Mouse (Mus musculus) frontal cortex, adult 2 months (tissue): ENCODE measurements at regions not wholly inside any gene's neighbourhood (a gene's known extent, or its start where the extent isn't known, plus 50 kb on each side); places are given as distances from the start of the nearest gene placed in this dataset.
"Not testable (repeated sequence)": the region's sequence is repeated elsewhere in the genome, so short reads cannot be mapped to it uniquely, and the experiment has no call there.

Experiments used
- DNase-seq, 2 experiments: peaks; one replicate each; pipeline ENCODE4 v3.0.0; 2022; ENCODE audit warnings: low spot score in 1 of 2; ENCODE audit errors: extremely low spot score in 1 of 2

DNA sequence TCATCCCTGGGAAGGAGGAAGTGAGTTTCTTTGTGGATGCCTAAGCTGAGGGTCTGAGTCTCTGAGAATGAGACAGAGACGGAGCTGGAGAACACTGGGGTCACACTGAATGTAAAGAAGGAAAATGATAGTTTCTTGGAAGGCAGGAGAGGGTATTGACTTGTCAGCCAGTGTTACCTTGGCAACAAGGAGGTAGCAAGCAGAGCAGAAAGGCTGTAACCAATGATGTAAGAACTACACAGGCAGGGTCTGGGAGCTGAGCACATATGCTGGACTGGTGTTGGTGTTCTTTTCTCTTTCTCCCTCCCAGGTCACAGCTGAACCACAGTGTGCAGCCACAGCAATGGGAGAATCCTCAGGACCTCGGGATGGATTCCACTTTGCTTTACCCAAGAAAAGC is 75.5 kb upstream of the 1110032F04Rik start:
- no peak for DNase-seq

DNA sequence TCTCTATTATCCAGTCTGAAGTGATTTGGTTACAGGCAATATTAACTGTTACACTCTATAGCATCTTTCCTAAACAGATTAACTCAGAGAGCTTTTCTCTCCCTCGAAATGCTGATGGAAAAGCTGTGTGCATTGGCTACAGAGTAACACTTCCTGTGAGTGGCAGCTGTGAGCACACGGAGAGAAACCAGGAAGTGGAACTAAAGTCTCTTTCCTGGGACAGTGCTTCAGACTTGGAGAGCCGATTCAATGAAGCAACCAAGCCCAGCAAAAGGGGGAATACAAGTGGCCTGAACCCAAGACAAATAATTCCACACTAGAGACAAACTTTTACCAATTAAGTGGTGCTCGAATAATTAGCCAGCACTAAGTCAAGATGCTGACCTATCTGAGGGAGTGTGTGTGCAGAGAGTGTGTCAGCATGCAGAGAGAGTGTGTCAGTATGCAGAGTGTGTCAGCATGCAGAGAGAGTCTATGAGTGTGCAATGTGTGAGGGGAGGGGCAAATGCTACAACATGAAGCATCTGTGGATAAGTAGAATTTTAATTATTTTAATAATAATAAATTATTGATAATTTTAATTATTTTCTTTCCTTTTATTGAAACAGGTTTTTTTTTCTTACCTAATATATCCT is 74.9 kb upstream of the 1110032F04Rik start:
- DNase-seq: peak in 1 of 2 experiments; percentile 9

DNA sequence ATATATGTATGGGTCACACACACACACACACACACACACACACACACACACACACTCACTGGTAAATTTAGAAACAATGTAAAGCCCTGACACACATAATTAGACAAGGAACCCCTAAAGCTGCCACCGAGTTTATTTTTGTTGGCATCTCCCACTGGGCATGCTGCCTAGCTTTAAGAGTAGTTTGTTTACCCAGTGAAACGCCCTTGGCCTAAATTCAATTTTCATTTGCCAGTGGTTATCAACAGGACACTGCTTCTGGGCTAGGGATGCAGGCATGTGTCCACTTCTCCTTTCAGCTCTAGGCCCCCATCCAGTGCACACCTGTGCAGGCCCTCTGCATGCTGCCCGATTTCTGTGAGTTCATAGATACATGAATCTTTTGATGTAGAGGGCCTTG is 73.7 kb upstream of the 1110032F04Rik start:
- no peak for DNase-seq

DNA sequence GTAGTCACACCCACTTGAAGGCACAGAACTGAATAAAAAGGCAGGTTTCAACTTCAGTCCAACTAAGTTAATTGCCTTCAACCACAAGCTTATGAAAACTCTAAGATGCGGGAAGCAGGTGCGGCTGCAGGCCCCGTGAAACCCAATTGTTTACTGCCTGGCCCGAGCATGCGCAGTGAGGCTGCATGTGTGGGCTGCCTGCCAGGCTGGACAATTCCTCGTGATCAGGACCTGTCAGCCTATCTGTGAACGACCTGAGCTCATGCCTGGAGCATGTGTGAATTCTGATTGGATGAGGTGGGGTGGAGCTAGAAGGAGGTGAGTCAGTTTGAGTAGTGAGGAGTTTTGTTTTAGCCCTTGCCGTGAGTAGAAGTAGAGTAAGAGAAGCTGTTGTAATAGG is 71.0 kb upstream of the 1110032F04Rik start:
- DNase-seq: not testable (repeated sequence)

DNA sequence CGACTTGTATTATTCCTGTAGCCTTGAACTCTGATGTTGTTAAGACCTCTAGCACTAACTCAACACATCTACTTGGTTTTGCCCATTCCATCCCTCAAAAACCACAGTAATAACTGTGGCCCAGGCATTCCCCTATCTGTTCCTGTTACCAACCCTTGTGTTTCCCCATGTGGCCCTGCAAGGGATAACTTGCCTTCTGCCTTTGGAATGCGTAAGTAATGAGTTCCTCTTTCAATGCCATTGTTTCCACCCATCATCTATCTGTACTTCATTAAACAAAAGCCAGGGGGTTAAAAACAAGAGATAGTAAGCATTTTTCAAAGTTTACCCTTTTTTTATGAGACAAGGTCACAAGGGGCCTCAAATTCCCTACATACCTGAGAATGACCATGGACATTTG is 60.5 kb upstream of the 1110032F04Rik start:
- DNase-seq: no peak

DNA sequence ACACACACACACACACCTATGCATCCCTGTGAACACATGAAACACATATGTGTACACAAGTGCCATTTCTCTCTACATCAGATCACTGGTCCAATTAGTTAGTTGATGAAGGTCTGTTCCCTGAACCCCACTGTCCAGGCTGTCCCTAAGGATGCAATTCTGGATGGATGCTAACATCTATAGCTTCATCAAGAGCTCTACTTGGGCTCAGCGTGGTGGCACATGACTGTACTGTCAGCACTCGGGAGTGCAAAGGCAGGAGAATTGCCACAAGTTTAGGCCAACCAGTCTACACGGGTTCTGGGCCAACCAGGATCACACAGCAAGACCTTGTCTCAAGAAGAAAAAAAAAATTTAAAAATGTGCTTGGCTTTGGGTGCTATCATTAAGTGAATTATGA is 55.9 kb upstream of the 1110032F04Rik start:
- no peak for DNase-seq

DNA sequence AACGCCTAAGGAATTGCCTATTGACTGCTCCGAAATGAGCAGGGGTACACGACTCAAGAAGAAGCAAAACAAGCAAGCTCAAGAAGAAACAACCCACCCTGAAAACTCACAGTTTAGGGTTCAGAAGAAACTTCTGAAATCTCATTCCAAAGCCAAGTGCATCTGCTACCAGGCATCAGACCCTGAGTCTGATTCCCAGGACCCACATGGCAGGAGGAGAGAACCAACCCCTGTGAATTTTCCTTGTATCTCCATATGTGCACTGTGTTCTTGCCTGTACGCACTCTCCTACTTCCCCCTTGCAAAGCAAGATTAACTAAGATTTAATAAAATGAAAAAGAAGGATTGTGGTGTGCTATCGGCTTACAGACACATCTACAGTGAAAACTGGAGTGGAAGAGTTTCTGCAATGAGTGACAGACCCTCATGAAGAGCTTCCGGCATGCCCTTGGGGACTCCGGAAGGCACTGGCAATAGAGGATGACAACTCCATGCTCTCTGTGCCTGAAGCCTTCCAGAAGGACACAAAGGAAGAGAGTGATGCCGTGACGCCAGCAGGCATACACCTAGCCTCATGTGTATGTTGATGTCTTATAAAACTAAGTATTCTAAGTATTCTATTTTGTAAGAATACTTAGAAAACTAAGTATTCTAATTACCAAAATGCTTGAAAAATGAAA is 55.2 kb upstream of the 1110032F04Rik start:
- no peak for DNase-seq

DNA sequence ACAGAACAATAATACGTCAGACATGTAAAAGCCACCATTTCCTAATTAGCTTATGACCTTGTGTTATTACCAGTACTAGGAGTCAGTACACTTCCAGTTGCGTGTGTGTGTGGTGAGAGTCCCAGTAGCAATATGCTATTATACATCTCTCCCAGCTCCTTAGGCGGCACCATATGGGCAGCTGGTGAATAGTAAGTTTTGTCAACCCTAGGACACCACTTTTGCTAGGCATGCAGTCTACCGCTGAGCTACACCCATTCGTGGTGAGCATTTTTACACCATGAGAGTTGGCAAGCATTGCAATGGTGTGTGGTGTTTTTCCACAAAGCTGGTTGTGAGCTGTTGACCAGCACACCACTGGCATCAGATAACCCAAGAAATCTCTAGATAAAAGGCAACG is 53.8 kb upstream of the 1110032F04Rik start:
- DNase-seq: no peak

DNA sequence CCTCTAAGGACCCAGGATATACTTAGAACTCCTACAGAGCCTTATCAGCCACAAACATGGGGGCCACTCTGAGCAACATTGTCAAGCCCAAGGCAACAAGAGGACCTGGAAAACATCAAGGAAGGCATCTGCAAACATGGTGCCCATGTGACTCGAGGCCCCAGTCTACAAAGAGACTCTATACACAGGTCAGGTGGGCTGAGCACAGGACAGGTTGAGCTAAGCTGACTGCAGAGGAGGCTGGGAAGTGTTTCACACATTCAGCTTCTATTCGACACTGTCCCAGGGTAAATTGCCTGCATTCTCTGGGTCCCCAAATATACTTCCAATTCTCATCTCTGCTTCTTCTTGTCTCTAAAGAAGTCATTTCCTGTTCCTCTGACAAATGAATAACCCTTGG is 52.1 kb upstream of the 1110032F04Rik start:
- DNase-seq: no peak
